Mouse (Mus musculus) megakaryocyte, embryonic 14.5 days (primary cell): ENCODE measurements at regions not wholly inside any gene's neighbourhood (a gene's known extent, or its start where the extent isn't known, plus 50 kb on each side); places are given as distances from the start of the nearest gene placed in this dataset.

Experiments
- FLI1 ChIP-seq: IDR thresholded peaks from 2 replicates; pipeline ENCODE4 v1.6.1; 2012; ENCODE audit warnings: low read length, inconsistent platforms, mixed read lengths
- GATA1 ChIP-seq: IDR thresholded peaks from 3 replicates; pipeline ENCODE4 v1.6.1; 2012; ENCODE audit warnings: mixed read lengths, low read length, inconsistent platforms, borderline replicate concordance

DNA sequence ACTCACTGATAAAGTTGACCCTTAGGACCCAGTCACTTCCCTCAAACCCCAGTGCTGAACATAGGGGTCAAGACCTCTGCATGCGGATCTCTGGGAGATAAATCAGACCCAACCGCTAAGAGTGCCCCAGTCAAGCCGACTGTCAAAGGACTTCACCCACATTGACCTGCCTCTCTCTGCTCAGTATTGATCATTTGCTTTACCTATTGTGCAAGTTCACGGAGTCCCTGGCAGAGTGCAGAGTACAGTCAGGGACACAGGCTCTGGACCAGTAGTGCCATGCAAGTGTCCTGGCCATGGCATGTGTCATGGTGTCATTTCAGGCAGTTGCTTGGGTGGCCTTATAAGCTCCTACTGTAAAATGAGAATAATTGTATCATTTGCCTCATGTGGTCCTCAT is 169.9 kb downstream of the Dyrk2 start:
- no peak for TF ChIP-seq GATA1
- TF ChIP-seq FLI1: no peak
